Mouse (Mus musculus) midbrain, embryonic 12.5 days (tissue): ENCODE results near the gene Mprip. TPM values are rescaled to one million over a fixed set of nuclear protein-coding genes. Genes with fewer than 3 reads are reported as not detected.
A peak's percentile ranks its signal among the peaks of the same experiment; 100 is the strongest.

Source experiments
- ATAC-seq: fragments of 200-750 bp; cut with Nextera tagmentation; 2 replicates; pipeline ENCODE4 v1.8.0; 2017; ENCODE audit warnings: low read depth, moderate TSS enrichment, moderate library complexity; ENCODE audit not compliant: low FRiP score
- H3K27ac ChIP-seq: fragments of 300-500 bp; sonication (generic); replicated peaks from 2 replicates; pipeline ENCODE4 v1.5.1; 2016; ENCODE audit warnings: mild to moderate bottlenecking
- H3K27me3 ChIP-seq: fragments of 300-500 bp; sonication (generic); 2 replicates; pipeline ENCODE4 v1.6.1; 2016; ENCODE audit warnings: mild to moderate bottlenecking
- H3K36me3 ChIP-seq: fragments of 300-500 bp; sonication (generic); 2 replicates; pipeline ENCODE4 v1.6.1; 2016
- H3K4me1 ChIP-seq: fragments of 300-500 bp; sonication (generic); 2 replicates; pipeline ENCODE4 v1.6.1; 2016
- H3K4me2 ChIP-seq: fragments of 300-500 bp; sonication (generic); replicated peaks from 2 replicates; pipeline ENCODE4 v1.6.1; 2016; ENCODE audit warnings: mild to moderate bottlenecking, moderate library complexity
- H3K4me3 ChIP-seq: fragments of 300-500 bp; sonication (generic); 2 replicates; pipeline ENCODE4 v1.5.1; 2016; ENCODE audit warnings: mild to moderate bottlenecking
- H3K9ac ChIP-seq: fragments of 300-500 bp; sonication (generic); replicated peaks from 2 replicates; pipeline ENCODE4 v1.6.1; 2016; ENCODE audit warnings: mild to moderate bottlenecking, moderate library complexity
- H3K9me3 ChIP-seq: fragments of 300-500 bp; sonication (generic); 2 replicates; pipeline ENCODE4 v1.6.1; 2016; ENCODE audit warnings: mild to moderate bottlenecking
- WGBS: fragments of 180-500 bp; shearing (Covaris S2); methylation state at CpG from one replicate; pipeline ENCODE4 v1.1.7; 2016; 5-methylcytosine and 5-hydroxymethylcytosine counted together
- polyA plus RNA-seq: library from polyadenylated mRNA; unstranded; fragments of >200 nt; fragmentation: Nextera tagmentation; extraction: Ambion mirVana; gene quantifications from 2 replicates; pipeline ENCODE4 v1.2.1, GENCODE M21; 2016

The Mprip gene
- polyA plus RNA-seq, 1 experiment from 2014 or later = 73.0 TPM

- peak overlapping the region; percentile 81 for H3K9ac ChIP-seq
- H3K4me3 ChIP-seq = peak overlapping the region; percentile 82
- H3K9me3 ChIP-seq = no peaks in the 10 kb centered on the region
- H3K4me2 ChIP-seq = peak overlapping the region; percentile 73
- peaks cover 21% of the 10 kb centered on the region for H3K36me3 ChIP-seq
- peak overlapping the region; percentile 98 for H3K27ac ChIP-seq
- 60% methylated on average over 14 of the region's 14 CpGs for WGBS
- ATAC-seq = no peak
- peaks cover 14% of the 10 kb centered on the region for H3K4me1 ChIP-seq
- no peaks in the 10 kb centered on the region for H3K27me3 ChIP-seq
These were observed 149.5 kb downstream of the Mprip start for GRCm38 (mm10) chr11:59810480-59811158.

- H3K27ac ChIP-seq = no peak overlapping the region
- H3K27me3 ChIP-seq = no peaks in the 10 kb centered on the region
- no peak overlapping the region for H3K4me2 ChIP-seq
- H3K9ac ChIP-seq = no peak overlapping the region
- H3K4me3 ChIP-seq = no peak overlapping the region
- H3K36me3 ChIP-seq = peaks cover 20% of the 10 kb centered on the region
- no peak for ATAC-seq
- H3K4me1 ChIP-seq = peaks cover 14% of the 10 kb centered on the region
- H3K9me3 ChIP-seq = no peaks in the 10 kb centered on the region
- WGBS = 73% methylated on average over 4 of the region's 4 CpGs
These were observed 150.1 kb downstream of the Mprip start for GRCm38 (mm10) chr11:59811211-59811610.

GRCm38 (mm10) chr11:59813276-59813675, 152.2 kb downstream of the Mprip start:
- Histone ChIP-seq H3K4me1 (peaks cover 14% of the 10 kb centered on the region), H3K27me3 (no peaks in the 10 kb centered on the region), H3K4me3 (no peak overlapping the region), H3K9me3 (no peaks in the 10 kb centered on the region), H3K9ac (no peak overlapping the region), H3K27ac (no peak overlapping the region), H3K36me3 (peaks cover 26% of the 10 kb centered on the region), H3K4me2 (no peak overlapping the region)
- 74% methylated on average over 3 of the region's 3 CpGs for WGBS
- ATAC-seq = no peak

- no peak for ATAC-seq
These were observed 153.2 kb downstream of the Mprip start for GRCm38 (mm10) chr11:59814311-59814710.

GRCm38 (mm10) chr11:59814936-59815335, 153.8 kb downstream of the Mprip start:
- H3K4me3 ChIP-seq = no peak overlapping the region
- ATAC-seq = no peak
- peaks cover 42% of the 10 kb centered on the region for H3K36me3 ChIP-seq
- no peaks in the 10 kb centered on the region for H3K9me3 ChIP-seq
- H3K27ac ChIP-seq = no peak overlapping the region
- 0 out of 2 replicates have a peak, but pooled peaks cover 2% of the 10 kb centered on the region for H3K4me1 ChIP-seq
- no peak overlapping the region for H3K4me2 ChIP-seq
- 94% methylated on average over 6 of the region's 6 CpGs for WGBS
- H3K9ac ChIP-seq = no peak overlapping the region
- H3K27me3 ChIP-seq = no peaks in the 10 kb centered on the region

More at GRCm38 (mm10) chr11:59814311-59814710, 153.2 kb downstream of the Mprip start:
- Histone ChIP-seq H3K27ac (no peak overlapping the region), H3K4me3 (no peak overlapping the region), H3K9me3 (no peaks in the 10 kb centered on the region), H3K36me3 (peaks cover 36% of the 10 kb centered on the region), H3K4me1 (0 out of 2 replicates have a peak, but pooled peaks cover 4% of the 10 kb centered on the region), H3K9ac (no peak overlapping the region), H3K27me3 (no peaks in the 10 kb centered on the region), H3K4me2 (no peak overlapping the region)
- 90% methylated on average over 1 of the region's 1 CpGs for WGBS

- H3K36me3 ChIP-seq = peaks cover 48% of the 10 kb centered on the region
- no peak overlapping the region for H3K9ac ChIP-seq
- no peak overlapping the region for H3K4me2 ChIP-seq
- ATAC-seq = no peak
- no peak overlapping the region for H3K27ac ChIP-seq
- no peak overlapping the region for H3K4me3 ChIP-seq
- H3K9me3 ChIP-seq = no peaks in the 10 kb centered on the region
- 83% methylated on average over 6 of the region's 6 CpGs for whole genome bisulfite sequencing
- no peaks in the 10 kb centered on the region for H3K27me3 ChIP-seq
- 0 out of 2 replicates have a peak, but pooled peaks cover 2% of the 10 kb centered on the region for H3K4me1 ChIP-seq
These were observed 154.5 kb downstream of the Mprip start for GRCm38 (mm10) chr11:59815482-59816065.

GRCm38 (mm10) chr11:59817916-59818315, 156.8 kb downstream of the Mprip start:
- ATAC-seq = no peak

GRCm38 (mm10) chr11:59821625-59822024, 160.5 kb downstream of the Mprip start:
- Histone ChIP-seq H3K9me3 (no peaks in the 10 kb centered on the region), H3K27ac (no peak overlapping the region), H3K27me3 (no peaks in the 10 kb centered on the region), H3K4me3 (no peak overlapping the region), H3K4me2 (no peak overlapping the region), H3K4me1 (no peaks in the 10 kb centered on the region), H3K36me3 (peaks cover 98% of the 10 kb centered on the region), H3K9ac (no peak overlapping the region)
- ATAC-seq = no peak
- 92% methylated on average over 3 of the region's 3 CpGs for WGBS

More at GRCm38 (mm10) chr11:59817916-59818315, 156.8 kb downstream of the Mprip start:
- Histone ChIP-seq H3K27ac (no peak overlapping the region), H3K4me1 (no peaks in the 10 kb centered on the region), H3K9me3 (no peaks in the 10 kb centered on the region), H3K9ac (no peak overlapping the region), H3K4me2 (no peak overlapping the region), H3K4me3 (no peak overlapping the region), H3K36me3 (peaks cover 70% of the 10 kb centered on the region), H3K27me3 (no peaks in the 10 kb centered on the region)
- 92% methylated on average over 3 of the region's 3 CpGs for WGBS

Other genes with a start within 250 kb of the Mprip start
- 13.5 and 13.6 TPM in 2 replicates for gene Jmjd4, start 211.3 kb upstream of the Mprip start, polyA plus RNA-seq
- gene Snap47, start 210.1 kb upstream of the Mprip start, polyA plus RNA-seq = 180 and 189 TPM in 2 replicates
- 11.3 and 12.0 TPM in 2 replicates for gene Zfp867, start 188.8 kb upstream of the Mprip start, polyA plus RNA-seq
- 28.5 and 29.1 TPM in 2 replicates for gene Zkscan17, start 134.6 kb upstream of the Mprip start, polyA plus RNA-seq
- gene Nlrp3, start 119.7 kb upstream of the Mprip start, polyA plus RNA-seq = 0.18 TPM in 1 of 2 replicates, not detected in the other
- gene Olfr222, start 85.1 kb upstream of the Mprip start, polyA plus RNA-seq = not detected in 2 replicates
- gene Olfr223, start 68.0 kb upstream of the Mprip start, polyA plus RNA-seq = not detected in 2 replicates
- gene Pld6, start 126.3 kb downstream of the Mprip start, polyA plus RNA-seq = 1.8 and 2.0 TPM in 2 replicates
- gene Flcn, start 148.7 kb downstream of the Mprip start, polyA plus RNA-seq = 35.7 and 37.4 TPM in 2 replicates
- 43.0 and 47.6 TPM in 2 replicates for gene Nt5m, start 178.1 kb downstream of the Mprip start, polyA plus RNA-seq
- gene Cops3, start 178.5 kb downstream of the Mprip start, polyA plus RNA-seq = 222 and 224 TPM in 2 replicates